Mouse (Mus musculus): ENCODE data around the gene Ltb. TPM values are rescaled to one million over a fixed set of nuclear protein-coding genes. Genes with fewer than 3 reads are reported as not detected.
A peak's percentile ranks its signal among the peaks of the same experiment; 100 is the strongest.

Ltb gene
- total and polyA plus RNA-seq, 3 experiments: 1.1 to 1.5 TPM; not detected in 1

DNA sequence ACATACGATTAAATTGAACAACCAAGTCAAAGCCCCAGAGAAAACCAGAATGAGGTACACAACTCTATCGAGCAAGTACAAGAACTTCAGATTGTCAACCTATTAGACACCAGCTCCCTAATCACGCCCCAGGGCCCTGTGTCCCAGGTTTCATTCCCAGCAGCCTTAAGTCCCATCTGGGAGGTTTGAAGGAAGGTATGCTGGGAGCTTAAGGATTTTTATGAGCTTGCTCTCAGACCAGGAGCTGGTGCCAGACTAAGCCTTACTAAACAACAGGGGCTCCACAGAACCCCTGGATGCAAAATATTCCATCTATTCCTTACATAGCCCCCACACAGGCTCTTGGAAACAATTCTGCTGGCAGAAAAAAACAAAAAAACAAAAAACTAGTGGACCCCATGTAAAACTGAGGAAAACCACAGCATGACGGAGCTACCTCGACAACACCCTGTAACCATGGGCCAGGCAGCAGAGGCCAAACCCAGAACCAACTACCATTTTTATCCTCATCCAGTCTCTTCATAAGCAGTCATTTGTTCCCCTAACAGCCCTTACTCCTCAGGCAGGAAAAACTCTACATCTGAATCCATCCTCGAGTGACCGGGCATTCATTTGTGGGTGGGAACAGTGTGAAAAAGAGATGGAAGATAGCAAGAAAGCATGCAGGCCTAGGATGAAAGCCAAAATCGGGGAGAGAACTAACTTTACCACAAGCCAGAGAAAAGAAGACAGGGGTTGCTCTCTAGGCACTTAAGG lies 30.7 kb upstream of the Ltb start:
- H3K27ac ChIP-seq (ENCODE audit: control insufficient read depth, low read depth, low read length): peak overlapping the region; percentile 72
- peak overlapping the region; percentile 92 to 97 for H3K4me3 ChIP-seq (ENCODE audit: control insufficient read depth in 1 of 2, insufficient read depth in 1 of 2, low read depth in 2 of 2, low read length in 2 of 2)
- no peak for DNase-seq (ENCODE audit: low read depth, low spot score)
- peaks cover 21 to 31% of the 10 kb centered on the region in 2 experiments for H3K36me3 ChIP-seq (ENCODE audit: control insufficient read depth in 1 of 2, insufficient read depth in 2 of 2, low read length in 2 of 2)
- H3K4me1 ChIP-seq (ENCODE audit: control insufficient read depth in 1 of 2, insufficient read depth in 2 of 2, low read length in 2 of 2): peaks cover 3 to 13% of the 10 kb centered on the region in 2 experiments; a peak in 3 of 4 replicates
- no peaks in the 10 kb centered on the region for H3K9me3 ChIP-seq (replicated peaks; ENCODE audit: insufficient read depth, low read length)
- no peaks in the 10 kb centered on the region for H3K27me3 ChIP-seq (ENCODE audit: control insufficient read depth in 1 of 2, insufficient read depth in 2 of 2, low read length in 2 of 2)
- H3K79me2 ChIP-seq (ENCODE audit: control insufficient read depth, insufficient read depth, low read length, poor library complexity): peaks cover 58% of the 10 kb centered on the region
- peak overlapping the region; percentile 81 for H3K9ac ChIP-seq (ENCODE audit: control insufficient read depth, low read depth, low read length, poor library complexity, severe bottlenecking)
- TF ChIP-seq HCFC1 (IDR thresholded peaks at IDR 0.05; ENCODE audit: low read depth, low read length) (0 out of 2 replicates have a peak, but pooled peaks have one; percentile 24), MXI1 (IDR thresholded peaks at IDR 0.05; ENCODE audit: low read depth, low read length) (peak; percentile 29; the same call in 1 of the 2 replicates), CHD1 (IDR thresholded peaks at IDR 0.05; ENCODE audit: low read depth, low read length) (peak; percentile 93), TCF12 (IDR thresholded peaks at IDR 0.05; ENCODE audit: low read depth, low read length) (no peak), SIN3A (IDR thresholded peaks at IDR 0.05; ENCODE audit: low read length) (peak; percentile 70), MAX (IDR thresholded peaks at IDR 0.05; ENCODE audit: low read length) (peak; percentile 37; the same call in 1 of the 2 replicates)

- Histone ChIP-seq H3K4me3 (ENCODE audit: control insufficient read depth in 1 of 2, insufficient read depth in 1 of 2, low read depth in 2 of 2, low read length in 2 of 2) (peak overlapping the region; percentile 92 to 97), H3K27me3 (ENCODE audit: control insufficient read depth in 1 of 2, insufficient read depth in 2 of 2, low read length in 2 of 2) (no peaks in the 10 kb centered on the region), H3K27ac (ENCODE audit: control insufficient read depth, low read depth, low read length) (peak overlapping the region; percentile 72), H3K36me3 (ENCODE audit: control insufficient read depth in 1 of 2, insufficient read depth in 2 of 2, low read length in 2 of 2) (peaks cover 21 to 25% of the 10 kb centered on the region in 2 experiments), H3K4me1 (ENCODE audit: control insufficient read depth in 1 of 2, insufficient read depth in 2 of 2, low read length in 2 of 2) (peaks cover 3 to 13% of the 10 kb centered on the region in 2 experiments; a peak in 3 of 4 replicates), H3K9ac (ENCODE audit: control insufficient read depth, low read depth, low read length, poor library complexity, severe bottlenecking) (peak overlapping the region; percentile 81), H3K79me2 (ENCODE audit: control insufficient read depth, insufficient read depth, low read length, poor library complexity) (peaks cover 54% of the 10 kb centered on the region), H3K9me3 (replicated peaks; ENCODE audit: insufficient read depth, low read length) (no peaks in the 10 kb centered on the region)
- TF ChIP-seq RCOR1 (IDR thresholded peaks at IDR 0.05; ENCODE audit: low read depth, low read length): no peak
- TF ChIP-seq CHD2 (IDR thresholded peaks at IDR 0.05; ENCODE audit: low read length): no peak
- TF ChIP-seq POLR2A (IDR thresholded peaks at IDR 0.05; ENCODE audit: control insufficient read depth in 1 of 2, insufficient read depth in 1 of 2, low read depth in 1 of 2, low read length in 2 of 2, poor library complexity in 1 of 2): 0 out of 4 replicates have a peak, but pooled peaks of 1 of the 2 experiments have one; percentile 54
- DNase-seq (ENCODE audit: low read depth, low spot score): no peak
Measured at GRCm38 (mm10) chr17:35164218-35164567, 30.0 kb upstream of the Ltb start.

DNA sequence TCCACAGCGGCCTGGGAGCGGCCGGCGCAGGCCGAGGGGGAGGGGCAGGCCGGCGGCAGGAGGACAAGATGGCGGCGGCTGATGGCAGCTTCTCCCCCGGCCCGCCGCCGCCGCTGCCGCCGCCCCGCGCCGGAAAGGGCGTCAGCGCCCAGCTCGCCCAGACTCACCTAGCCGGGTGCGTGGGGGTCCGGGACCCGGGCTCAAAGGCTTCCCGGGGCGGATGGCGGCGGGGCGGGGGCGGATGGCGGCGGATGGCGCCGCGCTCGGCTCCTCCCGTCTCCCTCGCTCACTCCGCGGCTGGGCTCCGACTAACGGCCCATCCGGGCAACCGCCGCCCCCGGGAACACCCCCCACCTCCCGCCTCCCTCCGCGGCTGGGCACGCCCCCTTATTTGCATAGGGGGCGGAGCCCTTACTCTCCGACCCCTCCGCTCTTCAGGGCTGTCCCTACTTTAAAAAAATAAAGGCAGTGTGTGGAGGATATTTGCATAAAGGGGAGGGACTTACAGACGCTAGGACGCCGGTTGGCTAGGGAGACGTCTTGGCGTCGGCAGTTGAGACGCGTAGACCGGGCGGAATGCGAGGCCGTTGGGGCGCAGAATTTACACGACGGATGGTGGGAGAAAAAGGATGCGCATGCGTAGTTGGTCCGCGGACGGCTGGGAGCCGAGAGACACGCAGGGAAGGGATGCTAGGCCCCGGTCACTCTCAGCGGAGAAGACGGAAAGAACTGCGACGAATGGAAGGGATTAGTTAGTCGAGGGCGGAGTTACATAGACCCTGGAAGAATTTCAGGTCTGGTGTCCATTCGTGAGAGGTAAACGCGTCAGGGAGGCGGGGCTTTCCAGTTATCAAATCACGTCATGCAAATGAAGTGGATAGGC lies 29.4 kb upstream of the Ltb start, which contains the start of gene Prrc2a:
Gene Prrc2a, minus strand, starts transcription at position 330 of the 883 bp plus-strand sequence.
- H3K27me3 ChIP-seq (ENCODE audit: control insufficient read depth in 1 of 2, insufficient read depth in 2 of 2, low read length in 2 of 2): no peaks in the 10 kb centered on the region
- H3K79me2 ChIP-seq (ENCODE audit: control insufficient read depth, insufficient read depth, low read length, poor library complexity): peaks cover 50% of the 10 kb centered on the region
- peaks cover 21% of the 10 kb centered on the region in 2 experiments for H3K36me3 ChIP-seq (ENCODE audit: control insufficient read depth in 1 of 2, insufficient read depth in 2 of 2, low read length in 2 of 2)
- peak within 1 kb of the TSS; percentile 96 for H3K27ac ChIP-seq (ENCODE audit: control insufficient read depth, low read depth, low read length)
- peaks cover 3 to 13% of the 10 kb centered on the region in 2 experiments; a peak in 3 of 4 replicates for H3K4me1 ChIP-seq (ENCODE audit: control insufficient read depth in 1 of 2, insufficient read depth in 2 of 2, low read length in 2 of 2)
- peak within 1 kb of the TSS; percentile 85 for H3K9ac ChIP-seq (ENCODE audit: control insufficient read depth, low read depth, low read length, poor library complexity, severe bottlenecking)
- no peaks in the 10 kb centered on the region for H3K9me3 ChIP-seq (replicated peaks; ENCODE audit: insufficient read depth, low read length)
- peak; percentile 99 for DNase-seq (ENCODE audit: low read depth, low spot score)
- H3K4me3 ChIP-seq (ENCODE audit: control insufficient read depth in 1 of 2, insufficient read depth in 1 of 2, low read depth in 2 of 2, low read length in 2 of 2): peak within 1 kb of the TSS; percentile 92 to 97
- TF ChIP-seq TCF12 (IDR thresholded peaks at IDR 0.05; ENCODE audit: low read depth, low read length): peak; percentile 27
- peak; percentile 67; the same call in 1 of the 2 replicates for TF ChIP-seq ELF1 (IDR thresholded peaks at IDR 0.05; ENCODE audit: low read depth, low read length)
- TF ChIP-seq ZMIZ1 (IDR thresholded peaks at IDR 0.05; ENCODE audit: low read depth, low read length): peak; percentile 82
- TF ChIP-seq BHLHE40 (IDR thresholded peaks at IDR 0.05; ENCODE audit: borderline replicate concordance, low read depth, low read length): no peak
- peak; percentile 38 for TF ChIP-seq USF1 (IDR thresholded peaks at IDR 0.05; ENCODE audit: low read depth, low read length)
- TF ChIP-seq ZKSCAN1 (IDR thresholded peaks at IDR 0.05; ENCODE audit: low read depth, low read length): no peak
- TF ChIP-seq TBP (IDR thresholded peaks at IDR 0.05; ENCODE audit: low read depth, low read length): peak; percentile 67; the same call in 1 of the 2 replicates
- peak; percentile 95 for TF ChIP-seq MYB (IDR thresholded peaks at IDR 0.05; ENCODE audit: low read depth, low read length)
- peak; percentile 91 for TF ChIP-seq HCFC1 (IDR thresholded peaks at IDR 0.05; ENCODE audit: low read depth, low read length)
- TF ChIP-seq E2F4 (IDR thresholded peaks at IDR 0.05; ENCODE audit: borderline replicate concordance, low read depth, low read length): no peak
- TF ChIP-seq MYC (IDR thresholded peaks at IDR 0.05; ENCODE audit: low read depth, low read length): peak; percentile 50; the same call in 1 of the 2 replicates
- TF ChIP-seq MXI1 (IDR thresholded peaks at IDR 0.05; ENCODE audit: low read depth, low read length): peak; percentile 58
- no peak for TF ChIP-seq RAD21 (IDR thresholded peaks at IDR 0.05; ENCODE audit: low read depth, low read length)
- TF ChIP-seq KAT2A (conservative IDR thresholded peaks at IDR 0.05; ENCODE audit: low read depth, low read length): peak; percentile 40; the same call in 1 of the 2 replicates
- peak; percentile 87 for TF ChIP-seq SIN3A (IDR thresholded peaks at IDR 0.05; ENCODE audit: low read length)
- peak; percentile 34; the same call in 1 of the 2 replicates for TF ChIP-seq MAX (IDR thresholded peaks at IDR 0.05; ENCODE audit: low read length)
- no peak for TF ChIP-seq RCOR1 (IDR thresholded peaks at IDR 0.05; ENCODE audit: low read depth, low read length)
